Mouse (Mus musculus): ENCODE data around the gene Eral1.

- TF ChIP-seq POLR2A (IDR thresholded peaks at IDR 0.05; ENCODE audit: extremely low read depth, insufficient read depth, low read length), result no peak
- TF ChIP-seq CTCF (IDR thresholded peaks at IDR 0.05; ENCODE audit: extremely low read depth, insufficient read depth, low read length), result no peak
Observed at GRCm38 (mm10) chr11:78102142-78102541, 22.0 kb upstream of the Eral1 start.
